Mouse (Mus musculus): Measurements from ENCODE around the gene Supt4a.

The Supt4a gene

DNA sequence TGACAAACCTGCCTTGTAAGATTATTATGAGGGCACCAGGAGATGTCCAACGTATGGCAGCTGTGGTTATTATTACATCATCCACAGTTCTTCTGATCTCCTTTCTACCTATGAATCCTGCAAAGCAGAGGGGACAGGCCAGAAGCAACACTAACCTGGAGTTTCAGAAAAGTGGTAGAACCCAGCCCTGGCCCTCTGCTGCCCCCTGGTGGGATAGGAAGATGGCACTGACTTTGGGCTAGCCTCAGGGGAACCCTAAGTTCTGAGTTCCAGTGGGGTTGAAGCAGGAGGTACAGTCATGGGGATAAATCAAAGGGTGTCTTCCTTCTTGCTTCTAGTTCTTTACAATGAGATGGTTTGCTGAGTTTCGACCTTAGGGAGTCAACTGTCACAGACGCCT lies 33.6 kb downstream of the Supt4a start:
- peak; percentile 82 for DNase-seq (ENCODE audit: low spot score)

DNA sequence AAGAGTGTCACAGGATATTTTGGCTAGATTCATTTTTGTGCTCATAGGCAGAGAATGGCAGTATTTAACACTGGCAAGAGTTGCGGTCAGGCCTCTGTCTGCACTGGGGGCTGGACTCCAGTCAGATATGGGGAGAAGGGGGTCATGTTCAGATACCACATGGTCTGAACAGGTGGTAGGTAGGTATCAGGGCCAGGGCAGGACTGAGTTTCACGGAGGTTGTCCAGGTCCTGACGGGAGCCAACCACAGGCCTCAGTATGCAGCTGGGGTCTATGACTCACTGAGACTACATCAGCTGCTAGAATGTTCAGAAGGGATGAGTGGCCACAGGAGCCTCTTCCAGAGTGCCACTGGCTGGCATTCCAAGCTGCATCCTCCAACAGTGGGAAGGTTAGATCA lies 35.0 kb downstream of the Supt4a start:
- no peak for DNase-seq (ENCODE audit: low spot score)

DNA sequence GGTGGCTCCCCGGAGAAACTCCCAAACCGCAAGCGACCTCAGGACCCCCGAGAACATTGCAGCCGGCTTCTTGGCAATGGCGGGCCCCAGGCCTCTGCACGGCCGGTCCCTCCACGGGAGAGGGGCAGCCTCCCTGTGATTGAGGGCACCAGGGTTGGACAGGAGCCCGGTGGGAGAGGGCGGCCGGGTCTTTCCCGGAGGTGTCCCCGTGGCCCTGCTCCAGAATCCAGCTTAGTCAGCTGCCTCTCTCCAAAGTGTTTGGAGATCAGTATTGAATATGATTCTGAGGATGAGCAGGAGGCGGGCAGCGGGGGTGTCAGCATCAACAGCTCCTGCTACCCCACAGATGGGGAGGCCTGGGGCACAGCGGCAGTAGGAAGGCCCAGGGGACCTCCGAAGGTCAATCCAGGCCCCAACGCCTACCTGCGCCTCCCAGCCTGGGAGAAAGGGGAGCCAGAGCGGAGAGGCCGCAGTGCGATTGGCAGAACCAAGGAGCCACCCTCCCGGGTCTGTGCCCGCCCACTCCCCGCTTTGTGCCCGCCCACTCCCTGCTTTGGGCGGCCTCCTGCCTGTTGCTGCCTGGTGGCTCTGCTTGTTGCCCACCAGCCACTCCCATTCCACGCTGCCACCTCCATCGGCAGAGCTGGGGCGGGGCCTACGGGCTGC lies 40.9 kb downstream of the Supt4a start:
- peak; percentile 77 for DNase-seq (ENCODE audit: low spot score)

- DNase-seq (ENCODE audit: low spot score) = no peak
These were observed 41.6 kb downstream of the Supt4a start for GRCm38 (mm10) chr11:87778915-87779314.

- no peak for DNase-seq (ENCODE audit: low spot score)
These were observed 42.0 kb downstream of the Supt4a start for GRCm38 (mm10) chr11:87779392-87779791.

DNA sequence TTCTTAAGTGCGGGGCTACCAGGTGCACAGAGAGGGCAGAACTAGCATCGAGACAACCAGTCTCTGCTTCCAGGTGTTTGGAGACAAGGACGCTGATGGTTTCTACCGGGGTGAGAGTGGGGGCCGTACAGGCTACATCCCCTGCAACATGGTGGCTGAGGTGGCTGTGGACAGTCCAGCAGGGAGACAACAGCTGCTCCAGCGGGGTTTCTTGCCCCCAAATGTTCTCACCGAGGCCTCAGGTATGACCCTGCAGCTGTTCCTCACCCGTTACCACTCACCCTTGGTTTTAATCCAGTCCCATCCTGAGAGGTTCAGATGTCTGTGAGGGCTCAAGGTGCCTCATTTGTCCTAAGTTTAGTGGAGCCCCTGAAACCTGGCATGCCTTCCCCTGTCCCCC lies 42.8 kb downstream of the Supt4a start:
- no peak for DNase-seq (ENCODE audit: low spot score)

GRCm38 (mm10) chr11:87790088-87790487 lies 52.7 kb downstream of the Supt4a start:
- no peak for DNase-seq (ENCODE audit: low spot score)

All from urinary bladder, postnatal 14 days (tissue).